Mouse (Mus musculus): ENCODE data around the gene Dock2. TPM values are rescaled to one million over a fixed set of nuclear protein-coding genes. Genes with fewer than 3 reads are reported as not detected.
"Not testable (repeated sequence)": the region's sequence is repeated elsewhere in the genome, so short reads cannot be mapped to it uniquely, and the experiment has no call there.

Dock2 gene
- total RNA-seq, 2 experiments from 2014 or later: 83.5 to 100 TPM

DNA sequence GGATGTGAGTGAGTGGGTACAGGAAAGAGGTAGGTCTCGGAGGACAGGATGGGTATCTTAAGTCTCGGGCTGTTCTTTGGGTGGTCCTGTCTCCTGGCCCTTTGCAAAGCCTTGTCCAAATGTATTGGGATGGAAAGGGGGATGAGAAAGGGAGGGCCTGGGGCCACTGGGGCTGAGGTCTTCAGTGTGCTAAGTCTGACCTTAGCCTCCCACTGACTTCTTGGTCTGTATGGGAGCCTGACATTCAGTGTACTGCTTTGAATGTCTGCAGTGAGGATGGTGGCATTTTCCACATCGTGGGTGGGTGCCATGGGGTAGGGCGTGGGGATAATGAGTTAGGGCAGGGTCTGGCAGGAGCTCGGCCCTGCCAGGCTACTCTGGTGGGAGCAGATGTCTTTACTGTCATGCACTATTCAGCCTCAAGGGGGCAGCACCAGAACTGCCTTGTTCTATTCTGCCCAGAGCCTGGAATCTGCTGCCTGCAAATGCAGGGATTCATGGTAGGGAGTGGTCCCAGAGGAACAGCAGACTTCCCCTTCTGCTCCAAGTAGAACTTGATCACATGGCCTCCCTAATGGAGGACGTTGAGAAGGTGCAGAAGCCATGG lies 554.8 kb downstream of the Dock2 start:
- peak; percentile 82 for ATAC-seq (replicated peaks; ENCODE audit: poor library complexity)

DNA sequence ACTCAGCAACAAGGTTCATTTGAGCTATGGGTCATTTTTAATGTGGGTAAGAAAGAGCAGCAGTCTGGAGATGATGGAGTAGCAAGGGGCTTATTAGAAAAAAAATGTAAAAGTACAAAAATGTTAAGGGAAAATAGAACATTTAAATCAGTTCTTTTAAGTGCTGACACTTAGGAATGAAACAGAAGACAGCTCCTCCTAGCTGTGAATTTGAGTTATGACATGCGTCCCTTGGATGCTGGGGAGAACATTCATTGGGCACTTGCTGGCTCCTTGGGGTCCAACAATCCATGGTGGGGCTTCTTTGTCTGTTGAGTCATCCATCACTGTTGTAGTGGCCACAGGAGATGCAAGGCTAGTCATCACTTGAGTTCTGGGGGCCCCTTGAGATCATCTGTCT lies 556.5 kb downstream of the Dock2 start:
- ATAC-seq (replicated peaks; ENCODE audit: poor library complexity): 0 out of 2 replicates have a peak, but pooled peaks have one; percentile 42

DNA sequence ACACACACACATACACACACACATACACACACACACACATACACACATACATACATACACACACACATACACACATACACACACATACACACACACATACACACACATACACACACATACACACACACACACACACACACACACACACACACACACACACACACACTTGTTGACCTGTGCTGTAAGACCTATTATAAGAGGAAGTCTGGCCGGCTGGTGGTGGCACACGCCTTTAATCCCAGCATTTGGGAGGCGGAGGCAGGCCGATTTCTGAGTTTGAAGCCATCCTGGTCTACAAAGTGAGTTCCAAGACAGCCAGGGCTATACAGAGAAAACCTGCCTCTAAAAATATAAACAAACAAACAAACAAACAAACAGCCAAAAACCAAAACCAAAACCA lies 563.1 kb downstream of the Dock2 start:
- ATAC-seq (replicated peaks; ENCODE audit: poor library complexity): not testable (repeated sequence)

DNA sequence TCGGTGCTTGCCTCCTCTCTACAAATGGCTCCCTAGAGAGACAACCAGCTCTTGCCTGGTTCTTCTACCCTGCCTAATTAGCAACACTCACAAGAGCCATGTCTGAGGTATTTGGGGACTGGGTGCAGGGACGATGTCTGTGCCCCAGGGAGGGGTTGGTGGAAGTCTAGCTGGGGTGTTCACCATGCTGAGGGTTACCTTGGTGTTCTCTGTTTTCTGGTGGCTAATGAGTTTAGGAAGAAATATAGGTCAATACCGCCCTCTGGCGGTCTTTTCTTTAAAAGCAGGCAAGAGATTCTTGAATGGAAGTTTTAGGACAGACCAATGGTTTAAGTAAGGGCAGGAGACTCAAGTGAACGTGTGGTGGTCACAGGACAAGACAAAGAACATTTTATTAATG lies 570.8 kb downstream of the Dock2 start:
- ATAC-seq (replicated peaks; ENCODE audit: poor library complexity): peak; percentile 71

DNA sequence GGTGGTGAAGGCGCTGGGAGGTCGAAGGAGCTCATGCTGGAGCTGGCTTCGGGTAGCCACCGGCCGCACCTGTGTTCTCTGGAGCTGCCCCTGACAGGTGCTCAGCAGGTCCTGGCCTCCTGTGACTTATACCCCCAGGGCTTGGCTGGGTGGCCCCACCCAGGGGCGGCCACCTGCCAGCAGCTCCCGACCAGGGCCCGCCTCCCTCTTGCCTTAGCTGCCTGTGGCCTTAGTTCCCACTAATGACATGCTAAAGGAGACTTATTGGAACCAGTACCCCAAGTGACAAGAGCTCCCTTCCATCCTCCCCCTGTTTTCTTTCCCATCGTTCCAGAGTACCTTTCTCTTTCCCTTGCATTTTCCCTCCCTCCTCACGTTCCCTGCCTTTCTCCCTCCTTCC lies 575.7 kb downstream of the Dock2 start, which contains the start of gene Foxi1:
Foxi1 (minus strand) TSS at position 101 of the 400 bp plus-strand sequence.
- ATAC-seq (replicated peaks; ENCODE audit: poor library complexity): no peak

DNA sequence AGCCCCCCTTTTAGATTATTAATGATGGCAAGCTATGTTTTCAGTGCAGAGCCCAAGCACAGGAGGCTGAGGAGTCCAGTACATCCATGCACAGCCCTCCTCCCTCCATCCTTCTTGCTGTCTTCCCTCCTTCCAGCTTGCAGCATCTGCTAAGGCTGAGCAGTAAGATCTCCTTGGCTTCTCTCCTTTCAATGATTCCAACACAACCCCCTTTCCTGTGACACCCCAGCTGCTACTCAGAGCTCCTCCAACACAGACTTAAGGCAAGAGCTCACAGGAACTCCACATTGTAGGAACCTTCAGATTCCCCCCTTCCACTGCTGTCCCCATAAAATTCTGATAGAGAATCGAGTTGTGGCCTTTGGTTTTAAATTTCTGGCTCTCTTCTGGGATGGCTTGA lies 580.9 kb downstream of the Dock2 start:
- ATAC-seq (replicated peaks; ENCODE audit: poor library complexity): no peak

DNA sequence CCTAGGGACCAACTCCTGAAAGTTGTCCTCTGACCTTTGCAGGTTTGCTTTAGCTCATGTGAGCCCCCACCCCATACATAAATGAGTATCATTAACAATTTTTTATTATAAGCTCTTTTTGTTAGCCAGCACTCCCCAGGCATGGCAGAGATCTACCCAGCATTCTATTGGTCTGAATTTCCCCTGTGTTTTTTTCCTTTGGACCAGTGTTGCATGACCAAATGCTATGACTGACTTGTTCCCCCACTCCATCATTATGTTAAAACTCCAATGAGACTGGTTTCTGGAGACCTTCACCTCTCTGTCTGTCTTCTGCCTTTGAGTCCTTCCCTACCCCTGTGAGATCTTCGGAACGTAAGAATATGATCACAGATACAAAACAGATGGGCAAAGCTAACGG lies 588.5 kb downstream of the Dock2 start:
- ATAC-seq (replicated peaks; ENCODE audit: poor library complexity): no peak

DNA sequence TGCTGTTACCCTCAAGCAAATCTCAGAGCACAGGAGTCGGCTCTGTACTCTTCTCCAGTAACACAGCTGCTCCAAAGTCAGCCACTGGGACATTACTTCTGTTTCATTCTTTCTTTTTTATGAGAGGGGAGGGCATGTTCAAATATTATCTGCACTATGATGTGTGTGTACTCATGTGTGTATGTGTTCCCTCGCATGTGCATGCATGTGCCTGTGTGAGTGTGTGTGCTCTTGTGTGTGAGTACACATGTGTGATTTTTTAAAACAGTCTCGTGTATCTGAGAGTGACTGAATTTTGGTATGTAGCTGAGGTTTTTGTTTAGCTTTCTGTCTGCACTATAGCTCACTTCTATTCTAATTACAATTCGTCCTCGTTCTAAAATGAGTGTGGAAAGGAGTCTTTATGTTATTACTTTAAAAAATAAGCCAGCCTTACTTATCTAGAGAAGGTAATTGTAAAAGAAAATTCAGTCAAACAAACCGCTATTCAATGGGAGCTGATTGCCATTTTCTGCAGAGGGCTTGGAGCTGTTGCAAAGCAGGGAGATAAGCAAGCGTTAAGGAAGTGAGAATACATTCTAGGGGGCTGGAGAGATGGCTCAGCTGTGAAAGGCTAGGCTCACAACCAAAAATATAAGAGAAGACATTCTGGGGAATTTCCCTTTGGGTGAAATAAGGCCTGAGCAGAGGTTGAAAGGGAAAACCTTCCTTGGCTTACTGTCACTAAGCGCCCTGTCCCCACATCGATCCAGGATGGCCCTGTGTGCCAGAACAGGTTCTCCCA lies 589.3 kb downstream of the Dock2 start:
- no peak for ATAC-seq (replicated peaks; ENCODE audit: poor library complexity)

DNA sequence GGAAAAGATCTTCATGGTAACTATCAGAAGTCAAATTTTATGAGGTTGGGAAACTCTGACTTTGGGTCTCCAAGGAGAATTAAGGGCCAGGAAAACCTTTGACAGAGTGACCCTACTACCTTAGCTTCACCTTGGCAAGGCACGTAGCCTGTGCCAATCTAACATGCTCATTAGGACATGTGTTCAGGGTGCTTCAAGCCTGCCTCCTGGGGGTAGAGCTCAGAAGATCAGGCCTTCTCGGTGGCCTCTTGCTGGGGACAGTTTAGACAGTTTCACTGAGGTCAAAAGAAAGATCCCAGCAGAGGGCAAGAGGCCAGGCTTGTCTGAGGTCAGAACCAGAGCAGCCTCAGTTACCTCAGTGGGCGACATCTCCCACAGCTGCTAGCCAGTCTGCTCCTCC lies 590.0 kb downstream of the Dock2 start:
- ATAC-seq (replicated peaks; ENCODE audit: poor library complexity): no peak

DNA sequence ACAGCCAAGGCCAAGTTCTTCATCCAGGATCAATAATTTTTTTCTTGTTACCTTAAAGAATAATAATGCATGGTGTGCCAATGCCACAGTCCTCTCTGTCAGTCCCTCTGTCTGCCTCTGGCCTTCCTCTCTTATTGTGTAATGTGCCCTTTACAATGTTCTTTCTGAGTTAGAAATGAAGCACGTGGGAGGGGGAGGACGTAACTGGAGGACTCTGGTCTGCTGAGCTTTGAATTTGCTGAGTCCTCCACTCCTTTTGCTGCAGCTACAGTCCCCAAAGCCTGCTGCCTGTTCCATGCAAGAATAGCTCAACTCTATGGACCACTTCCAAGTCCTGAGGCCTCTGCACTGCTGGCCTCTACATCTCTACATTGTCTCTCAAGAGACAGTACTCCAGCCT lies 599.4 kb downstream of the Dock2 start:
- no peak for ATAC-seq (replicated peaks; ENCODE audit: poor library complexity)

DNA sequence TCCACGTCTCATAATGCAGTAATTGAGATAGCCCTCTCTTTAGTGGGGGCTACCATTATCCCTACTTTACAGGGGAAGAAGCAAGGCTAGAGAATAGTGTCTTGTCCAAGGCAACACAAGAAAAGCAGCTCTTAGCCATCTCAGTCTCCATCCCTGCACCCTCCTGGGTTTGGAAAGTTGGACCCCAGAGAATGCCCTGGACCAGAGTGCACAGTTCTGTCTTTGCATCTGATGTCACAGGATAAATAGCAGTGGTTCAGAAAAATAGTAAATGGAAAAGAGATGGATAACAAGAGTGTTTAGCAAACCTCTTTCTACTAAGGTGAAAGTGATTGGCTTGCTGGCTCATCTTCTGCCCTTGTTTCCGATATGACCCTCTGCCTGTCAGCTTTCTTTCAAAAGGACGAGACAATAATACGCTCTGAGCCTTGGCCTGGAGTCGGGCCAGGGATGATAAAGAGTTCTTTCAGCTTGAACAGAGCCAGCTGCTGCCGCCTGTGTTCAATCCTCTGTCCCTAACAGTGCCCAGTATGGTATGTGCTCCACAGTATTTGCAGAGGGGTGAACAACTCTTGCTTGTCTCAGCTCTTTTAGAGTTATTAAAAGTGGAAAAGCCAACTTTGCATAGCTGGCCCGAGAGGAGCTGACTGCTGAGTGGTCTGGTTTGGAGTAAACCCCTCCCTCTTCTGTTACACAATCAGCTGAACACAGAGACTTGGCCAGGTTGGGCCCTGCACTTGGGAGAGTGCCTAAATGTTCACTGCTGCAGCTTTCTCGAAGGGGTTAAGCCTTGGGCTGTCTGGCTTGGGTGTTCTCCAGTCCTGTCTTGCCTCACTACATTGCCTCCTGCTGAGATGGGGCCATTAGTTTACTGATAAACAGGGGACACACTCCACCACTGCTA lies 602.2 kb downstream of the Dock2 start:
- no peak for ATAC-seq (replicated peaks; ENCODE audit: poor library complexity)

DNA sequence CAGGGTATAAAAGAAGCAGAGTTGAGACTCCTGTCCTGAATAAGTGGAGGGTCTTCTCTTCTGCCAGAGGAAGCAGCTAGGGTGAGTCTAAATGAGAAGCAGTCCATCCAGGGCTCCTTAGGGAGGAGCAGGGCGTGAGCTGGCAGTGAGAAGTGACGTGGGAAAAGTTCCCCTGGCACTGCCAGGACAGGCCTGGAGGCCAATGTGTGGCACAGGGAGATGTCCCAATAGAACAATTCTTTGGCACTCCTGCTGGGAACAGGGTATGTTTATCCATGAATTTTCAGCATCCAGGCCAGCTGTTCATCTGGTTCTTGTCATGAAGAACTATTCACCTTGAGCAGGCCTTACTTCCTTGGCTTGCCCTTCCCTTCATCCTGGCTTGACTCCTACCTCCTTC lies 604.9 kb downstream of the Dock2 start:
- ATAC-seq (replicated peaks; ENCODE audit: poor library complexity): no peak

Other genes with a start within 250 kb of the Dock2 start
- gene Spdl1, start 49.7 kb upstream of the Dock2 start, total RNA-seq (2015): 26.8 and 29.7 TPM in 2 replicates
- 36.6 and 39.5 TPM in 2 replicates for gene Spdl1, start 49.7 kb upstream of the Dock2 start, total RNA-seq (2017)